Mouse (Mus musculus) midbrain, embryonic 11.5 days (tissue): ENCODE data around the gene Arfgap3. TPM values are rescaled to one million over a fixed set of nuclear protein-coding genes. Genes with fewer than 3 reads are reported as not detected.

ENCODE experiments used
- ATAC-seq: fragments of 200-750 bp; cut with Nextera tagmentation; 2 replicates; pipeline ENCODE4 v1.8.0; 2017; ENCODE audit warnings: moderate TSS enrichment, moderate library complexity; ENCODE audit not compliant: low FRiP score
- DNase-seq: peaks from one replicate; pipeline ENCODE4 v3.0.0; 2015; ENCODE audit warnings: low spot score; ENCODE audit errors: missing footprints
- H3K27ac ChIP-seq: fragments of 300-500 bp; sonication (generic); 2 replicates; pipeline ENCODE4 v1.5.1; 2014; ENCODE audit warnings: low read depth, low read length
- H3K27me3 ChIP-seq: fragments of 300-500 bp; sonication (generic); 2 replicates; pipeline ENCODE4 v1.6.1; 2014; ENCODE audit warnings: mild to moderate bottlenecking, low read length, moderate library complexity, mixed read lengths; ENCODE audit not compliant: control insufficient read depth, insufficient read depth
- H3K36me3 ChIP-seq: fragments of 300-500 bp; sonication (generic); 2 replicates; pipeline ENCODE4 v1.6.1; 2014; ENCODE audit warnings: mild to moderate bottlenecking, low read length, moderate library complexity, mixed read lengths; ENCODE audit not compliant: control insufficient read depth, insufficient read depth
- H3K4me1 ChIP-seq: fragments of 300-500 bp; sonication (generic); 2 replicates; pipeline ENCODE4 v1.6.1; 2014; ENCODE audit warnings: low read length; ENCODE audit not compliant: control insufficient read depth, insufficient read depth
- H3K4me2 ChIP-seq: fragments of 300-500 bp; sonication (generic); 2 replicates; pipeline ENCODE4 v1.6.1; 2014; ENCODE audit warnings: mild to moderate bottlenecking, moderate library complexity
- H3K4me3 ChIP-seq: fragments of 300-500 bp; sonication (generic); 2 replicates; pipeline ENCODE4 v1.5.1; 2014; ENCODE audit warnings: low read depth, low read length
- H3K9ac ChIP-seq: fragments of 300-500 bp; sonication (generic); 2 replicates; pipeline ENCODE4 v1.6.1; 2014; ENCODE audit warnings: low read length
- H3K9me3 ChIP-seq: fragments of 300-500 bp; sonication (generic); 2 replicates; pipeline ENCODE4 v1.6.1; 2016; ENCODE audit warnings: low read length; ENCODE audit not compliant: control insufficient read depth
- WGBS: fragments of 180-500 bp; shearing (Covaris S2); extraction: QIAGEN DNeasy Blood & Tissue Kit; methylation state at CpG from one replicate; pipeline ENCODE4 v1.1.7; 2014; 5-methylcytosine and 5-hydroxymethylcytosine counted together
- polyA plus RNA-seq: library from polyadenylated mRNA; unstranded; fragments of >200 nt; fragmentation: Nextera tagmentation; extraction: Ambion mirVana; gene quantifications from 2 replicates; pipeline ENCODE4 v1.2.1, GENCODE M21; 2014

Arfgap3 gene
- polyA plus RNA-seq, 1 experiment from 2014 or later = 36.1 TPM

GRCm38 (mm10) chr15:83255191-83255782 is 94.8 kb downstream of the Arfgap3 start:
- DNase-seq (no peak), ATAC-seq (no peak)
- Histone ChIP-seq H3K9ac (no peak overlapping the region), H3K4me2 (no peak overlapping the region), H3K9me3 (no peaks in the 10 kb centered on the region), H3K4me3 (no peak overlapping the region), H3K27me3 (peaks cover 20% of the 10 kb centered on the region), H3K36me3 (no peaks in the 10 kb centered on the region), H3K27ac (no peak overlapping the region), H3K4me1 (peaks cover 7% of the 10 kb centered on the region; the same call in 1 of the 2 replicates)
- WGBS = 86% methylated on average over 4 of the region's 4 CpGs

GRCm38 (mm10) chr15:83254372-83255070 is 95.5 kb downstream of the Arfgap3 start:
- H3K9ac ChIP-seq = no peak overlapping the region
- ATAC-seq (no peak), DNase-seq (no peak)
- WGBS = 78% methylated on average over 10 of the region's 10 CpGs
- no peaks in the 10 kb centered on the region for H3K9me3 ChIP-seq
- peaks cover 20% of the 10 kb centered on the region for H3K27me3 ChIP-seq
- no peaks in the 10 kb centered on the region for H3K36me3 ChIP-seq
- peaks cover 7% of the 10 kb centered on the region; the same call in 1 of the 2 replicates for H3K4me1 ChIP-seq
- H3K4me2 ChIP-seq = no peak overlapping the region
- H3K27ac ChIP-seq = no peak overlapping the region
- no peak overlapping the region for H3K4me3 ChIP-seq

GRCm38 (mm10) chr15:83252060-83252459 is 98.0 kb downstream of the Arfgap3 start:
- Histone ChIP-seq H3K4me3 (no peak overlapping the region), H3K4me1 (peaks cover 7% of the 10 kb centered on the region; the same call in 1 of the 2 replicates), H3K27ac (no peak overlapping the region), H3K9ac (no peak overlapping the region), H3K4me2 (no peak overlapping the region), H3K9me3 (no peaks in the 10 kb centered on the region), H3K27me3 (peaks cover 20% of the 10 kb centered on the region), H3K36me3 (no peaks in the 10 kb centered on the region)
- ATAC-seq (no peak), DNase-seq (no peak)
- WGBS = 80% methylated on average over 14 of the region's 14 CpGs

- WGBS = 2% methylated on average over 64 of the region's 66 CpGs
- Histone ChIP-seq H3K9me3 (no peaks in the 10 kb centered on the region), H3K4me3 (peak within 1 kb of the TSS; percentile 44), H3K27ac (no peak within 1 kb of the TSS), H3K9ac (peak within 1 kb of the TSS; percentile 48), H3K4me2 (peak within 1 kb of the TSS; percentile 91), H3K36me3 (no peaks in the 10 kb centered on the region), H3K27me3 (peaks cover 20% of the 10 kb centered on the region), H3K4me1 (peaks cover 7% of the 10 kb centered on the region; the same call in 1 of the 2 replicates)
- ATAC-seq (no peak; the same call in 1 of the 2 replicates), DNase-seq (peak; percentile 93)
These were observed 98.7 kb downstream of the Arfgap3 start, which contains the start of gene A4galt for GRCm38 (mm10) chr15:83251176-83252004. TSS of gene A4galt (minus strand) at chr15:83251774.

- no peak overlapping the region for H3K27ac ChIP-seq
- ATAC-seq = no peak
These were observed 99.3 kb downstream of the Arfgap3 start for GRCm38 (mm10) chr15:83250651-83251175.

More at GRCm38 (mm10) chr15:83250651-83251175, 99.3 kb downstream of the Arfgap3 start:
- DNase-seq = peak; percentile 92
- H3K4me3 ChIP-seq = peak overlapping the region; percentile 44
- no peaks in the 10 kb centered on the region for H3K9me3 ChIP-seq
- peak overlapping the region; percentile 91 for H3K4me2 ChIP-seq
- peaks cover 20% of the 10 kb centered on the region for H3K27me3 ChIP-seq
- H3K36me3 ChIP-seq = no peaks in the 10 kb centered on the region
- 2% methylated on average over 20 of the region's 20 CpGs for WGBS
- H3K9ac ChIP-seq = peak overlapping the region; percentile 48
- H3K4me1 ChIP-seq = peaks cover 7% of the 10 kb centered on the region; the same call in 1 of the 2 replicates

Other genes with a start within 250 kb of the Arfgap3 start
- gene Rrp7a, start 227.4 kb downstream of the Arfgap3 start, polyA plus RNA-seq = 70.5 and 79.6 TPM in 2 replicates
- 167 and 173 TPM in 2 replicates for gene Poldip3, start 200.9 kb downstream of the Arfgap3 start, polyA plus RNA-seq
- gene Cyb5r3, start 177.7 kb downstream of the Arfgap3 start, polyA plus RNA-seq = 156 and 161 TPM in 2 replicates
- 1.4 and 1.6 TPM in 2 replicates for gene A4galt, start 98.5 kb downstream of the Arfgap3 start, polyA plus RNA-seq
- 36.3 and 36.5 TPM in 2 replicates for gene Pacsin2, start 114.4 kb upstream of the Arfgap3 start, polyA plus RNA-seq
- gene Ttll1, start 160.6 kb upstream of the Arfgap3 start, polyA plus RNA-seq = 32.2 and 34.6 TPM in 2 replicates
- 2.3 and 2.8 TPM in 2 replicates for gene Bik, start 176.6 kb upstream of the Arfgap3 start, polyA plus RNA-seq
- 25.0 and 27.8 TPM in 2 replicates for gene Tspo, start 213.3 kb upstream of the Arfgap3 start, polyA plus RNA-seq
- 36.6 and 39.1 TPM in 2 replicates for gene Mcat, start 213.5 kb upstream of the Arfgap3 start, polyA plus RNA-seq
- 46.5 and 46.9 TPM in 2 replicates for gene Ttll12, start 244.9 kb upstream of the Arfgap3 start, polyA plus RNA-seq